Mouse (Mus musculus) small intestine, adult 2 months (tissue): Measurements from ENCODE around the gene Pld3. TPM values are rescaled to one million over a fixed set of nuclear protein-coding genes. Genes with fewer than 3 reads are reported as not detected.

Experiments used
- H3K27ac ChIP-seq: fragments of 200-500 bp; 2 replicates; pipeline ENCODE4 v1.5.1; 2012; ENCODE audit warnings: low read depth, low read length, control low read depth, inconsistent platforms; ENCODE audit not compliant: insufficient read depth
- H3K27me3 ChIP-seq: fragments of 200-500 bp; 2 replicates; pipeline ENCODE4 v1.6.1; 2012; ENCODE audit warnings: mild to moderate bottlenecking, moderate library complexity, low read length, inconsistent platforms; ENCODE audit not compliant: control insufficient read depth, insufficient read depth
- H3K36me3 ChIP-seq: fragments of 200-500 bp; 2 replicates; pipeline ENCODE4 v1.6.1; 2012; ENCODE audit warnings: mild to moderate bottlenecking, low read length, control low read depth, inconsistent platforms; ENCODE audit not compliant: control insufficient read depth, insufficient read depth
- H3K4me1 ChIP-seq: fragments of 200-500 bp; 2 replicates; pipeline ENCODE4 v1.6.1; 2012; ENCODE audit warnings: low read length, inconsistent platforms, mixed read lengths; ENCODE audit not compliant: control insufficient read depth, insufficient read depth, insufficient read length
- H3K4me3 ChIP-seq: fragments of 200-500 bp; 2 replicates; pipeline ENCODE4 v1.5.1; 2012; ENCODE audit warnings: low read depth, mild to moderate bottlenecking, control low read depth, inconsistent platforms, low read length, moderate library complexity
- CTCF ChIP-seq: fragments of 200-500 bp; IDR thresholded peaks from 2 replicates; pipeline ENCODE4 v1.5.1; 2012; ENCODE audit warnings: low read depth, mild to moderate bottlenecking, control low read depth, inconsistent platforms, low read length, moderate library complexity, mixed read lengths; ENCODE audit not compliant: insufficient replicate concordance, insufficient read length; ENCODE audit errors: extremely low read depth
- POLR2A ChIP-seq: fragments of 200-500 bp; IDR thresholded peaks from 2 replicates; pipeline ENCODE4 v1.6.1; 2012; ENCODE audit warnings: low read depth, mild to moderate bottlenecking, control low read depth, inconsistent platforms, low read length, moderate library complexity
- WGBS: fragments of 180-500 bp; shearing (Covaris S2); methylation state at CpG from one replicate; pipeline ENCODE4 v1.1.7; 2018; 5-methylcytosine and 5-hydroxymethylcytosine counted together
- polyA plus RNA-seq: library from polyadenylated mRNA; depleted of rRNA; stranded (reverse); fragments of >200 nt; gene quantifications from 2 replicates; pipeline ENCODE4 v1.2.3, GENCODE M21; 2012

The Pld3 gene
- polyA plus RNA-seq, 1 experiment = 75.6 TPM

GRCm38 (mm10) chr7:27580380-27581174 lies 27.6 kb upstream of the Pld3 start:
- Histone ChIP-seq H3K4me3 (no peak overlapping the region), H3K4me1 (no peaks in the 10 kb centered on the region), H3K36me3 (peaks cover 39% of the 10 kb centered on the region), H3K27me3 (no peaks in the 10 kb centered on the region), H3K27ac (no peak overlapping the region)
- TF ChIP-seq CTCF (no peak), POLR2A (no peak)
- WGBS = 90% methylated on average over 14 of the region's 14 CpGs

GRCm38 (mm10) chr7:27578465-27578864 lies 25.4 kb upstream of the Pld3 start:
- H3K27ac ChIP-seq = no peak overlapping the region
- 90% methylated on average over 7 of the region's 7 CpGs for WGBS
- H3K4me3 ChIP-seq = no peak overlapping the region
- TF ChIP-seq POLR2A (no peak), CTCF (no peak)
- H3K36me3 ChIP-seq = peaks cover 40% of the 10 kb centered on the region
- H3K4me1 ChIP-seq = no peaks in the 10 kb centered on the region
- no peaks in the 10 kb centered on the region for H3K27me3 ChIP-seq

- H3K4me3 ChIP-seq = no peak overlapping the region
- H3K4me1 ChIP-seq = no peaks in the 10 kb centered on the region
- peaks cover 40% of the 10 kb centered on the region for H3K36me3 ChIP-seq
- TF ChIP-seq CTCF (no peak), POLR2A (no peak)
- 89% methylated on average over 6 of the region's 6 CpGs for WGBS
- H3K27ac ChIP-seq = no peak overlapping the region
- no peaks in the 10 kb centered on the region for H3K27me3 ChIP-seq
These were observed 24.6 kb upstream of the Pld3 start for GRCm38 (mm10) chr7:27577589-27577988.

- TF ChIP-seq POLR2A (no peak), CTCF (peak; percentile 60; the same call in 1 of the 2 replicates)
- Histone ChIP-seq H3K4me3 (no peak overlapping the region), H3K27ac (no peak overlapping the region), H3K27me3 (no peaks in the 10 kb centered on the region), H3K4me1 (no peaks in the 10 kb centered on the region; the same call in 1 of the 2 replicates), H3K36me3 (peaks cover 36% of the 10 kb centered on the region)
- WGBS = 61% methylated on average over 6 of the region's 6 CpGs
These were observed 23.9 kb upstream of the Pld3 start for GRCm38 (mm10) chr7:27576914-27577313.

- H3K4me1 ChIP-seq = no peaks in the 10 kb centered on the region; the same call in 1 of the 2 replicates
- no peak overlapping the region for H3K4me3 ChIP-seq
- H3K27me3 ChIP-seq = no peaks in the 10 kb centered on the region
- TF ChIP-seq POLR2A (no peak), CTCF (no peak)
- H3K36me3 ChIP-seq = peaks cover 23% of the 10 kb centered on the region
- no peak overlapping the region for H3K27ac ChIP-seq
- WGBS = 90% methylated on average over 14 of the region's 14 CpGs
These were observed 21.3 kb upstream of the Pld3 start for GRCm38 (mm10) chr7:27574124-27574880.

GRCm38 (mm10) chr7:27572133-27572532 lies 19.1 kb upstream of the Pld3 start:
- no peaks in the 10 kb centered on the region for H3K27me3 ChIP-seq
- peaks cover 29% of the 10 kb centered on the region for H3K36me3 ChIP-seq
- TF ChIP-seq POLR2A = no peak
- TF ChIP-seq CTCF = no peak
- WGBS = 72% methylated on average over 4 of the region's 4 CpGs
- H3K27ac ChIP-seq = no peak overlapping the region
- H3K4me1 ChIP-seq = no peaks in the 10 kb centered on the region; the same call in 1 of the 2 replicates
- H3K4me3 ChIP-seq = no peak overlapping the region
